Mouse (Mus musculus) cerebellum, adult 8-10 months (tissue): Measurements from ENCODE around the gene Ankrd6.
"Not testable (repeated sequence)": the region's sequence is repeated elsewhere in the genome, so short reads cannot be mapped to it uniquely, and the experiment has no call there.

Source experiments
- DNase-seq: peaks from one replicate; pipeline ENCODE4 v3.0.0; 2022

Ankrd6 gene

GRCm38 (mm10) chr4:32950356-32951034 lies at the start of gene Ankrd6:
TSS of gene Ankrd6 (minus strand) at chr4:32950841.
- DNase-seq = peak; percentile 84

GRCm38 (mm10) chr4:32998996-32999395 lies 48.4 kb upstream of the Ankrd6 start:
- DNase-seq = no peak

- peak; percentile 13 for DNase-seq
Observed at GRCm38 (mm10) chr4:32997571-32997970, 46.9 kb upstream of the Ankrd6 start.

- DNase-seq = no peak
Observed at GRCm38 (mm10) chr4:32996083-32996482, 45.4 kb upstream of the Ankrd6 start.

GRCm38 (mm10) chr4:32994168-32994567 lies 43.5 kb upstream of the Ankrd6 start:
- no peak for DNase-seq

- peak; percentile 40 for DNase-seq
Observed at GRCm38 (mm10) chr4:32989346-32989745, 38.7 kb upstream of the Ankrd6 start.

GRCm38 (mm10) chr4:32987006-32987405 lies 36.4 kb upstream of the Ankrd6 start:
- no peak for DNase-seq

- peak; percentile 13 for DNase-seq
Observed at GRCm38 (mm10) chr4:32985684-32986083, 35.0 kb upstream of the Ankrd6 start.

- no peak for DNase-seq
Observed at GRCm38 (mm10) chr4:32984801-32985675, 34.4 kb upstream of the Ankrd6 start.

- peak; percentile 32 for DNase-seq
Observed at GRCm38 (mm10) chr4:32984242-32984641, 33.6 kb upstream of the Ankrd6 start.

- peak; percentile 76 for DNase-seq
Observed at GRCm38 (mm10) chr4:32983176-32984155, 32.8 kb upstream of the Ankrd6 start.

- no peak for DNase-seq
Observed at GRCm38 (mm10) chr4:32982716-32983175, 32.1 kb upstream of the Ankrd6 start, which contains the start of gene Rragd. TSS of gene Rragd (plus strand) at chr4:32983037.

GRCm38 (mm10) chr4:32982041-32982715 lies 31.5 kb upstream of the Ankrd6 start:
- DNase-seq = peak; percentile 34

- no peak for DNase-seq
Observed at GRCm38 (mm10) chr4:32981617-32982016, 31.0 kb upstream of the Ankrd6 start.

GRCm38 (mm10) chr4:32980061-32980460 lies 29.4 kb upstream of the Ankrd6 start:
- DNase-seq = no peak

- no peak for DNase-seq
Observed at GRCm38 (mm10) chr4:32977331-32977730, 26.7 kb upstream of the Ankrd6 start.

GRCm38 (mm10) chr4:32964619-32965018 lies 14.0 kb upstream of the Ankrd6 start:
- not testable (repeated sequence) for DNase-seq

GRCm38 (mm10) chr4:32961394-32961793 lies 10.8 kb upstream of the Ankrd6 start:
- no peak for DNase-seq

GRCm38 (mm10) chr4:32956423-32956822 lies 5.8 kb upstream of the Ankrd6 start:
- DNase-seq = no peak

- DNase-seq = no peak
Observed at GRCm38 (mm10) chr4:32952681-32953080, 2.0 kb upstream of the Ankrd6 start.

GRCm38 (mm10) chr4:32951035-32951940 lies 647 bp upstream of the Ankrd6 start:
- DNase-seq = peak; percentile 4
